Mouse (Mus musculus): ENCODE data around the gene Klhl25. TPM values are rescaled to one million over a fixed set of nuclear protein-coding genes. Genes with fewer than 3 reads are reported as not detected.
"Not testable (repeated sequence)": the region's sequence is repeated elsewhere in the genome, so short reads cannot be mapped to it uniquely, and the experiment has no call there.

Klhl25 gene
- polyA plus RNA-seq, 1 experiment from 2014 or later: 15.9 TPM

DNA sequence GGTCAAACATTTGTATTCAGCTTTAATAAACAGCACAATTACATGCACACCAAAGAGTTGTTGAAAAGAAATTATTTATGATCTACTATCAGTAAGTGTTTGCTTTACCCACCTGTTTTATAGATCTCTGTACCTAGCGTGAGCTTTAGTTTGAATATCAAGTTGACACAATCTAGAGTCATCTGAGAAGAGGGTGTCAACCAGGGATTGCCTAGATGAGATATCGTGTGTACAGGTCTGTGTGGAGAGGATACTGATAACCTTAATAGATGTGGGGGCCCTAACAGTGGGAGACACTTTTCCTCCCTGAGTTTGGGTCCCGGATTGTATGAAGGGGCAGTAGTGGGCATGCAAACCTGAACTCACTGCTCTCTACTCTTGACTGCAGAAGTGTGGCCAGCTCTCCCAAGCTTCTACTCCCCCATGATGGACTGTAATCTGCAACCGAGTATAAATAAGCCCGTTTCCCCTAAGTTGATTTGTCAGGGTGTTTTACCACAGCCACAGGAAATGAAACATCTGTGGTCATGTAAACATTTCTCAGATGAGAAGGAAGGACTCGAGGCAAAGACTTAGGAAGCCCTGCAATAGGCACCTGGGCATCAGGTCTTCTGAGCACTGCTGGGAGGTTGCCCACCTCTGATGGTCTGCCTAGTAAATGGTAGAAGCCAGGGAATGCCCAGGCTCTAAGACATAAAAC is 13.0 kb upstream of the Klhl25 start:
- H3K27ac ChIP-seq (ENCODE audit: low read depth, low read length); H3K36me3 ChIP-seq (ENCODE audit: control insufficient read depth, insufficient read depth, low read length); H3K9me3 ChIP-seq (ENCODE audit: control insufficient read depth, low read length); H3K27me3 ChIP-seq (ENCODE audit: control insufficient read depth, insufficient read depth, low read length); H3K4me2 ChIP-seq (replicated peaks; ENCODE audit: low read depth, low read length); H3K9ac ChIP-seq (ENCODE audit: low read depth, low read length); H3K4me3 ChIP-seq (ENCODE audit: low read length); H3K4me1 ChIP-seq (ENCODE audit: control insufficient read depth, insufficient read depth, low read length): not testable (repeated sequence)
- WGBS: 46% methylated on average over 3 of the region's 6 CpGs
- 0 out of 2 replicates have a peak, but pooled peaks have one; percentile 43 for ATAC-seq (ENCODE audit: low FRiP score, low TSS enrichment)

DNA sequence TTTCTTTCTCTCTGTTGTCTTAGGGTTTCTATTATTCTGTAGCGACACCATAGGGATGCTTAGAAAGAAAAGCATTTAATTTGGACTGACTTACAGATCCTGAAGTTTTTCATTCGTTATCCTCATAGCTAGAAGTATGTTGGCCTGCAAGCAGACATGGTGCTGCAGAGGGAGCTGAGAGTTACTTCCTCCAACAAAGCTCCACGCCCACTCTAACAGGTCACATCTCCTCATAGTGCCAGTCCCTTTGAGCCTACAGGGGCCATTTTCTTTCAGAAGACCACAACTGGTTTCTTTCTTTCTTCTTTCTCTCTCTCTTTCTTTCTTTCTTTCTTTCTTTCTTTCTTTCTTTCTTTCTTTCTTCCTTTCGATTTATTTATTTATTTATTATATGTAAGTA is 8.0 kb upstream of the Klhl25 start:
- no peaks in the 10 kb centered on the region for H3K9me3 ChIP-seq (ENCODE audit: control insufficient read depth, low read length)
- no peak overlapping the region for H3K4me2 ChIP-seq (replicated peaks; ENCODE audit: low read depth, low read length)
- no peaks in the 10 kb centered on the region for H3K36me3 ChIP-seq (ENCODE audit: control insufficient read depth, insufficient read depth, low read length)
- ATAC-seq (ENCODE audit: low FRiP score, low TSS enrichment): no peak
- no peak overlapping the region for H3K4me3 ChIP-seq (ENCODE audit: low read length)
- H3K4me1 ChIP-seq (ENCODE audit: control insufficient read depth, insufficient read depth, low read length): no peaks in the 10 kb centered on the region
- H3K27me3 ChIP-seq (ENCODE audit: control insufficient read depth, insufficient read depth, low read length): no peaks in the 10 kb centered on the region
- H3K27ac ChIP-seq (ENCODE audit: low read depth, low read length): no peak overlapping the region
- 82% methylated on average over 4 of the region's 4 CpGs for whole genome bisulfite sequencing
- no peak overlapping the region for H3K9ac ChIP-seq (ENCODE audit: low read depth, low read length)

DNA sequence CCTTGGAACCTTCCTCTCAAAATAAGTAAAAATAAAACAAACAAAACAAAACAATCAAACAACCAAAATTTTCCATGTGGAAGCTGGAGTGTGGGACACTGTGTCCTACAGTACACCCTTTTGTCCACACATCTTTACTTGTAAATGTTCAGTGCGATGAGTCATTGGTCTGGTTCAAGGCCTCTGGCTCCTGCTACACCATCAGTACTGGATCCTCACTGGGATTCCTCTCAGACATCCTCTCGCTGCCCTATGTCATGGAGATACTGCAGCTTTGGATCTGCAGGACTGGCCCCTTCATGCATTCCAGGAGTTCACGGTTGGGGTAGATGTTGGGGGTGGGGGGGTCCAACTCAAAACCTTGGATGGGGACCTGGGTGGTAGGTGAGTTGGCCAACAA is 5.8 kb upstream of the Klhl25 start:
- no peak overlapping the region for H3K9ac ChIP-seq (ENCODE audit: low read depth, low read length)
- no peak for ATAC-seq (ENCODE audit: low FRiP score, low TSS enrichment)
- H3K9me3 ChIP-seq (ENCODE audit: control insufficient read depth, low read length): no peaks in the 10 kb centered on the region
- 93% methylated on average over 3 of the region's 3 CpGs for WGBS
- H3K4me3 ChIP-seq (ENCODE audit: low read length): no peak overlapping the region
- H3K36me3 ChIP-seq (ENCODE audit: control insufficient read depth, insufficient read depth, low read length): no peaks in the 10 kb centered on the region
- no peaks in the 10 kb centered on the region for H3K4me1 ChIP-seq (ENCODE audit: control insufficient read depth, insufficient read depth, low read length)
- no peak overlapping the region for H3K27ac ChIP-seq (ENCODE audit: low read depth, low read length)
- no peak overlapping the region for H3K4me2 ChIP-seq (replicated peaks; ENCODE audit: low read depth, low read length)
- no peaks in the 10 kb centered on the region for H3K27me3 ChIP-seq (ENCODE audit: control insufficient read depth, insufficient read depth, low read length)

DNA sequence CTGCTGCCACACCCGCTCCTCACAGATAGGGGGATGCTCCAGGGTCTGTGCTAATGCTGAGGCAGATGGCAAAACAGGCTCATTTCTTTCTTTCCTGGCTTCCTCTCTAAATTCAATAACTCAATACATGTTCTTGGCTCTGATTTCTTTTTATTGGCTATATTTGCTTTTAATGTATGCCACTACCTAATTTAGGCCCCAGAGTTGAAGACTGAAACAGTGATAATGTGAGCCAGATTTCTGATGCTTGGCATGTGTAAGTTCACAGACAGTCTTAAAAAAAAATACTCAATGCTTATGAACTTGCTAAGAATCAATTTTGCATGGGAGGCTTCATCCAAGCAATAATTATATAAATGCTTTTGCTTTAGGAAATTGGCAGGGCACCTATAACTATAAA is 2.2 kb upstream of the Klhl25 start:
- peaks cover 9% of the 10 kb centered on the region for H3K4me1 ChIP-seq (ENCODE audit: control insufficient read depth, insufficient read depth, low read length)
- WGBS: 91% methylated on average over 1 of the region's 1 CpGs
- ATAC-seq (ENCODE audit: low FRiP score, low TSS enrichment): no peak
- no peak overlapping the region for H3K4me3 ChIP-seq (ENCODE audit: low read length)
- no peak overlapping the region for H3K9ac ChIP-seq (ENCODE audit: low read depth, low read length)
- no peak overlapping the region for H3K27ac ChIP-seq (ENCODE audit: low read depth, low read length)
- no peak overlapping the region for H3K4me2 ChIP-seq (replicated peaks; ENCODE audit: low read depth, low read length)
- H3K36me3 ChIP-seq (ENCODE audit: control insufficient read depth, insufficient read depth, low read length): no peaks in the 10 kb centered on the region
- no peaks in the 10 kb centered on the region for H3K27me3 ChIP-seq (ENCODE audit: control insufficient read depth, insufficient read depth, low read length)
- no peaks in the 10 kb centered on the region for H3K9me3 ChIP-seq (ENCODE audit: control insufficient read depth, low read length)

DNA sequence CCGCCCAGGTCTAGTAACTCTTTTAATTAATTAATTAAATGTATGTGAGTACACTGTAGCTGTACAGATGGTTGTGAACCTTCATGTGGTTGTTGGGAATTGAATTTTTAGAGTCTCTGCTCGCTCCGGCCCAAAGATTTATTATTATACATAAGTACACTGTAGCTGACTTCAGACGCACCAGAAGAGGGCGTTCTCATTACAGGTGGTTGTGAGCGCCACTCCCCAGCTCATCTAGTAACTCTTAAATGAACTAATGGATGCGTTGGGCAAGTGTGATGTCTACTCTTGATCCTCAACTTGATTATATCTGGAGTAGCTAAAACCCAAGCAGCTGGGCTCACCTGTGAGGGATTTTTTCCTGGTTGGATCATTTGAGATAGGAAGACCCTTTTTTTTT is 1.2 kb upstream of the Klhl25 start:
- WGBS: 52% methylated on average over 7 of the region's 7 CpGs
- peaks cover 9% of the 10 kb centered on the region for H3K4me1 ChIP-seq (ENCODE audit: control insufficient read depth, insufficient read depth, low read length)
- H3K9me3 ChIP-seq (ENCODE audit: control insufficient read depth, low read length): no peaks in the 10 kb centered on the region
- no peaks in the 10 kb centered on the region for H3K27me3 ChIP-seq (ENCODE audit: control insufficient read depth, insufficient read depth, low read length)
- H3K36me3 ChIP-seq (ENCODE audit: control insufficient read depth, insufficient read depth, low read length): no peaks in the 10 kb centered on the region; the same call in 1 of the 2 replicates
- H3K9ac ChIP-seq (ENCODE audit: low read depth, low read length): no peak overlapping the region
- no peak overlapping the region for H3K4me2 ChIP-seq (replicated peaks; ENCODE audit: low read depth, low read length)
- H3K27ac ChIP-seq (ENCODE audit: low read depth, low read length): no peak overlapping the region
- no peak for ATAC-seq (ENCODE audit: low FRiP score, low TSS enrichment)
- H3K4me3 ChIP-seq (ENCODE audit: low read length): no peak overlapping the region

DNA sequence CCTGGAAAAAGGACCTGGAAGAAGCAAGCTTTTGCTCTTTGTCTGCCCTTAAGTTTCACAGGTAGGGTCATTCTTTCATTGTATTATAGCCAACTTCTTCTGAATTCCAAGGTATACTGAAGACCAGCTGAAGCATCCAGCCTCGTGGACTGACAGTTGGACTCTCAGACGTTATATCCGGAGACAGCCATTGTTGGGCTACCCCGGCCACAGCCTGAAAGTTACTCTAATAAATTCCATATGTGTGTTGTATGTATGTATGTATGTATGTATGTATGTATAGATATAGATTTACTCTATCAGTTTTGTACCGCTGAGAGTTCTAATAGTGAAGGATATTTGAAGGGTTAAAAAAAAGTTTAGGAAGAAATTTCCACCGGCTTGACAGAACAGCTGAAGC is 621 bp upstream of the Klhl25 start:
- Histone ChIP-seq H3K4me2 (replicated peaks; ENCODE audit: low read depth, low read length) (peak overlapping the region; percentile 47), H3K36me3 (ENCODE audit: control insufficient read depth, insufficient read depth, low read length) (no peaks in the 10 kb centered on the region; the same call in 1 of the 2 replicates), H3K27ac (ENCODE audit: low read depth, low read length) (peak overlapping the region; percentile 15; the same call in 1 of the 2 replicates), H3K27me3 (ENCODE audit: control insufficient read depth, insufficient read depth, low read length) (no peaks in the 10 kb centered on the region), H3K4me3 (ENCODE audit: low read length) (peak overlapping the region; percentile 76), H3K4me1 (ENCODE audit: control insufficient read depth, insufficient read depth, low read length) (peaks cover 11% of the 10 kb centered on the region), H3K9ac (ENCODE audit: low read depth, low read length) (peak overlapping the region; percentile 88; the same call in 1 of the 2 replicates), H3K9me3 (ENCODE audit: control insufficient read depth, low read length) (no peaks in the 10 kb centered on the region)
- 8% methylated on average over 6 of the region's 6 CpGs for WGBS
- ATAC-seq (ENCODE audit: low FRiP score, low TSS enrichment): no peak; the same call in 1 of the 2 replicates

DNA sequence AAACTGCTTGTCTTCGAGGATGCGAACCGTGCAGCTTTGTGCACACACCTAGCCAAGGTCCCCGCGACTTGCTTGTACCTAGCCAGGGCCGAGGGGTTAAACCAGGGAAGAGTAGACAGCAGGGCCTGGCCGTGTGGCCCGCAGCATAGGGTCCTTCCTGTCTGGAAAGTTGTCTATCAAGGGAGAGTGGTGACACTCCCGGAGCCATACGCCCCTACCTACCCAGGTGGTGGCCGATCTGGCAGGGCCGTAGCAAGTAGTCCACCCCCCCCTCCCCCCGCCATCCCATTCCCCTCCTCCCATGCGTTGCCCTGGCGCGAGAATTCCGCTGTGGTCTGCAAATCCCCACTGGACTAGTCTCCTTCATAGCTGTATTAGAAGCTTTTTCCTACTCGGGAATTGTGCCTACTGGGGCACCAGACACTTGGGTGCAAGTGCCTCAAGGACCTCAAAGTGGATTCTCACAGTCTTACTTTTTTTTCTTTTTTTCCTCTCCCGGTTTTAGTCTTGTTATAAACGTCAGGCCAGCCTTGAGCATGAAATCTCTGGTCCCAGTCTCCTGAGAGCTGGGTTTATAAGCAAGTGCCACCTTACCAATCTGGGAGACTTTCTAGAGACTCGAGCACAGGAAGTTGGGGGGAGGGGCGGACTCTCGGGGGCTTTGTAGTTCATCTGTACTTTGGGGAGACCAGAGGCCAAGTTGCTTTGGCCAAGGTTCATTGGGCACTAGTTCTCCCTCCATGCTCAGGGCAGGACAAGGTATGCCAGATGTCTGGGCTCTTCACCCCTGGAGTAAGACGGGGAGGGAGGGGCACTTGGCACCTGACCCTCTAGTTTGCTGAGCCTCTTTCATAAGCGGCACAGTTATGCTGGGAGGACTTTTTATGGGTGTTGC is 913 bp downstream of the Klhl25 start:
- no peaks in the 10 kb centered on the region; the same call in 1 of the 2 replicates for H3K36me3 ChIP-seq (ENCODE audit: control insufficient read depth, insufficient read depth, low read length)
- peak overlapping the region; percentile 88 for H3K9ac ChIP-seq (ENCODE audit: low read depth, low read length)
- H3K4me1 ChIP-seq (ENCODE audit: control insufficient read depth, insufficient read depth, low read length): peaks cover 21% of the 10 kb centered on the region
- 1% methylated on average over 25 of the region's 25 CpGs for WGBS
- peak overlapping the region; percentile 76 for H3K4me3 ChIP-seq (ENCODE audit: low read length)
- H3K27me3 ChIP-seq (ENCODE audit: control insufficient read depth, insufficient read depth, low read length): no peaks in the 10 kb centered on the region
- H3K4me2 ChIP-seq (replicated peaks; ENCODE audit: low read depth, low read length): peak overlapping the region; percentile 85
- H3K27ac ChIP-seq (ENCODE audit: low read depth, low read length): peak overlapping the region; percentile 82
- no peaks in the 10 kb centered on the region for H3K9me3 ChIP-seq (ENCODE audit: control insufficient read depth, low read length)
- ATAC-seq (ENCODE audit: low FRiP score, low TSS enrichment): peak; percentile 59

DNA sequence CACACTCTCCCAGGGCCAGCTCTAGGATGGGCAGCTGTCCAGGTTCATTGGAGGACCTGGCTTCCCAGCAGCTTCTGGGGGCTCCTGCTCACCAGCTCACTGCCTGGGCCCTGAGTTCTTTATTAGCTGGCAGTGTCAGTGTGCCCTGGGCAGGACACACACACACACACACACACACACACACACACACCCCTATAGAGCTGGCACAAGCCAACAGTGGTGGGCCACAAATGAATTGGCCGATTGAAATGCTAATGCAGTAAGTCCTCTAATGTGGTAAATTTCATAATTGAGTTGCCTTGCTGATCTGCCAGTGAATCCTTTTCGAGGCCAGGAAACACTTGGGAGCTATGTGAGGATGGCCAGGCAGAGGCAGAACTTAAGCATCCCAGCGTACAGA is 2.3 kb downstream of the Klhl25 start:
- not testable (repeated sequence) for H3K9ac ChIP-seq (ENCODE audit: low read depth, low read length); H3K36me3 ChIP-seq (ENCODE audit: control insufficient read depth, insufficient read depth, low read length); H3K9me3 ChIP-seq (ENCODE audit: control insufficient read depth, low read length); ATAC-seq (ENCODE audit: low FRiP score, low TSS enrichment); H3K27me3 ChIP-seq (ENCODE audit: control insufficient read depth, insufficient read depth, low read length); H3K4me2 ChIP-seq (replicated peaks; ENCODE audit: low read depth, low read length); H3K4me3 ChIP-seq (ENCODE audit: low read length); H3K27ac ChIP-seq (ENCODE audit: low read depth, low read length)
- 100% methylated on average over 1 of the region's 3 CpGs for WGBS
- peaks cover 32% of the 10 kb centered on the region for H3K4me1 ChIP-seq (ENCODE audit: control insufficient read depth, insufficient read depth, low read length)

DNA sequence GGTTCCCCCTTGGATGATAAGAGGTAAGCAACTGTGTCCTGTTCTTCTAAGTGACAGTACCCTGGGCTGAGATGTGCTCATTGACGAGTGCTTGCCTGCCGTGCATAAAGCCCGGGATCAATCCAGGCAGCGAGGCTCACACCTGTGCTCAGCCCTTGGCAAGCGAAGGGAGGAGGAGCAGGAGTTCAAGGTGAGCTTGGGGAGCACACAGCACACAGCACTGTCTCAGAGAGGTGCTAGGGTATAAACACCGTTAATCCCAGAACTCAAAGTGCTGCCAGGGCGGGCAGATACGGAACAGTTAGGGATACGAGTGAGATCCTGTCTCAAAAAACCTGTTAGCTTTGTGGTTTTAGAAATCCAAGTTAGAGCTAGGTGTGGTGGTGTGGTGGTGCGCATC is 3.2 kb downstream of the Klhl25 start:
- Histone ChIP-seq H3K36me3 (ENCODE audit: control insufficient read depth, insufficient read depth, low read length) (peaks cover 2% of the 10 kb centered on the region; the same call in 1 of the 2 replicates), H3K27me3 (ENCODE audit: control insufficient read depth, insufficient read depth, low read length) (no peaks in the 10 kb centered on the region), H3K9ac (ENCODE audit: low read depth, low read length) (no peak overlapping the region), H3K4me3 (ENCODE audit: low read length) (no peak overlapping the region), H3K9me3 (ENCODE audit: control insufficient read depth, low read length) (no peaks in the 10 kb centered on the region), H3K4me2 (replicated peaks; ENCODE audit: low read depth, low read length) (no peak overlapping the region), H3K4me1 (ENCODE audit: control insufficient read depth, insufficient read depth, low read length) (peaks cover 35% of the 10 kb centered on the region), H3K27ac (ENCODE audit: low read depth, low read length) (no peak overlapping the region)
- ATAC-seq (ENCODE audit: low FRiP score, low TSS enrichment): no peak
- 94% methylated on average over 10 of the region's 10 CpGs for WGBS

Data from kidney, embryonic 14.5 days (tissue).